Mouse (Mus musculus): ENCODE results near the gene Igfbp5. TPM values are rescaled to one million over a fixed set of nuclear protein-coding genes. Genes with fewer than 3 reads are reported as not detected.
A peak's percentile ranks its signal among the peaks of the same experiment; 100 is the strongest.

Igfbp5 gene
- polyA plus RNA-seq, 1 experiment from 2014 or later, result 90.1 TPM

GRCm38 (mm10) chr1:72860502-72860901 is 14.2 kb downstream of the Igfbp5 start:
- Histone ChIP-seq H3K9ac (ENCODE audit: low read length) (no peak overlapping the region), H3K4me1 (ENCODE audit: control insufficient read depth in 2 of 2, insufficient read depth in 2 of 2, low read length in 2 of 2) (no peaks in the 10 kb centered on the region), H3K27me3 (ENCODE audit: control insufficient read depth, insufficient read depth, low read length) (no peaks in the 10 kb centered on the region), H3K4me2 (ENCODE audit: low read length) (no peak overlapping the region), H3K4me3 (ENCODE audit: control insufficient read depth in 1 of 2, insufficient read depth in 1 of 2, low read depth in 1 of 2, low read length in 2 of 2) (no peak overlapping the region), H3K9me3 (ENCODE audit: control insufficient read depth, low read length) (no peaks in the 10 kb centered on the region), H3K36me3 (ENCODE audit: control insufficient read depth, insufficient read depth, low read length) (peaks cover 78% of the 10 kb centered on the region), H3K27ac (replicated peaks in 1 of 2; ENCODE audit: control insufficient read depth in 1 of 2, insufficient read depth in 1 of 2, low read depth in 2 of 2, low read length in 2 of 2) (no peak overlapping the region)
- ATAC-seq (ENCODE audit: insufficient number of reproducible peaks, insufficient read depth, low FRiP score, low read depth), result no peak
- WGBS, result 75% methylated on average over 2 of the region's 2 CpGs

- no peaks in the 10 kb centered on the region for H3K4me1 ChIP-seq (ENCODE audit: control insufficient read depth in 2 of 2, insufficient read depth in 2 of 2, low read length in 2 of 2)
- no peak for ATAC-seq (ENCODE audit: insufficient number of reproducible peaks, insufficient read depth, low FRiP score, low read depth)
- 92% methylated on average over 9 of the region's 9 CpGs for WGBS
- peaks cover 72% of the 10 kb centered on the region for H3K36me3 ChIP-seq (ENCODE audit: control insufficient read depth, insufficient read depth, low read length)
- no peak overlapping the region for H3K27ac ChIP-seq (replicated peaks in 1 of 2; ENCODE audit: control insufficient read depth in 1 of 2, insufficient read depth in 1 of 2, low read depth in 2 of 2, low read length in 2 of 2)
- no peaks in the 10 kb centered on the region for H3K27me3 ChIP-seq (ENCODE audit: control insufficient read depth, insufficient read depth, low read length)
- H3K9me3 ChIP-seq (ENCODE audit: control insufficient read depth, low read length), result no peaks in the 10 kb centered on the region
- H3K9ac ChIP-seq (ENCODE audit: low read length), result no peak overlapping the region
- H3K4me2 ChIP-seq (ENCODE audit: low read length), result no peak overlapping the region
- H3K4me3 ChIP-seq (ENCODE audit: control insufficient read depth in 1 of 2, insufficient read depth in 1 of 2, low read depth in 1 of 2, low read length in 2 of 2), result no peak overlapping the region
These were observed 14.7 kb downstream of the Igfbp5 start for GRCm38 (mm10) chr1:72859963-72860362.

- no peak overlapping the region for H3K27ac ChIP-seq (replicated peaks in 1 of 2; ENCODE audit: control insufficient read depth in 1 of 2, insufficient read depth in 1 of 2, low read depth in 2 of 2, low read length in 2 of 2)
- H3K4me1 ChIP-seq (ENCODE audit: control insufficient read depth in 2 of 2, insufficient read depth in 2 of 2, low read length in 2 of 2), result no peaks in the 10 kb centered on the region
- H3K9me3 ChIP-seq (ENCODE audit: control insufficient read depth, low read length), result no peaks in the 10 kb centered on the region
- 75% methylated on average over 5 of the region's 5 CpGs for WGBS
- H3K27me3 ChIP-seq (ENCODE audit: control insufficient read depth, insufficient read depth, low read length), result no peaks in the 10 kb centered on the region
- no peak overlapping the region for H3K9ac ChIP-seq (ENCODE audit: low read length)
- H3K4me2 ChIP-seq (ENCODE audit: low read length), result no peak overlapping the region
- H3K36me3 ChIP-seq (ENCODE audit: control insufficient read depth, insufficient read depth, low read length), result peaks cover 63% of the 10 kb centered on the region
- no peak for ATAC-seq (ENCODE audit: insufficient number of reproducible peaks, insufficient read depth, low FRiP score, low read depth)
- H3K4me3 ChIP-seq (ENCODE audit: control insufficient read depth in 1 of 2, insufficient read depth in 1 of 2, low read depth in 1 of 2, low read length in 2 of 2), result no peak overlapping the region
These were observed 15.8 kb downstream of the Igfbp5 start for GRCm38 (mm10) chr1:72858874-72859273.

GRCm38 (mm10) chr1:72858286-72858685 is 16.4 kb downstream of the Igfbp5 start:
- no peak overlapping the region for H3K4me3 ChIP-seq (ENCODE audit: control insufficient read depth in 1 of 2, insufficient read depth in 1 of 2, low read depth in 1 of 2, low read length in 2 of 2)
- WGBS, result 83% methylated on average over 9 of the region's 9 CpGs
- H3K4me1 ChIP-seq (ENCODE audit: control insufficient read depth in 2 of 2, insufficient read depth in 2 of 2, low read length in 2 of 2), result no peaks in the 10 kb centered on the region
- no peaks in the 10 kb centered on the region for H3K9me3 ChIP-seq (ENCODE audit: control insufficient read depth, low read length)
- no peaks in the 10 kb centered on the region for H3K27me3 ChIP-seq (ENCODE audit: control insufficient read depth, insufficient read depth, low read length)
- H3K27ac ChIP-seq (replicated peaks in 1 of 2; ENCODE audit: control insufficient read depth in 1 of 2, insufficient read depth in 1 of 2, low read depth in 2 of 2, low read length in 2 of 2), result no peak overlapping the region
- no peak overlapping the region for H3K4me2 ChIP-seq (ENCODE audit: low read length)
- ATAC-seq (ENCODE audit: insufficient number of reproducible peaks, insufficient read depth, low FRiP score, low read depth), result no peak
- peaks cover 57% of the 10 kb centered on the region for H3K36me3 ChIP-seq (ENCODE audit: control insufficient read depth, insufficient read depth, low read length)
- no peak overlapping the region for H3K9ac ChIP-seq (ENCODE audit: low read length)

- 69% methylated on average over 5 of the region's 5 CpGs for WGBS
- Histone ChIP-seq H3K4me3 (ENCODE audit: control insufficient read depth in 1 of 2, insufficient read depth in 1 of 2, low read depth in 1 of 2, low read length in 2 of 2) (no peak overlapping the region), H3K4me1 (ENCODE audit: control insufficient read depth in 2 of 2, insufficient read depth in 2 of 2, low read length in 2 of 2) (no peaks in the 10 kb centered on the region), H3K9me3 (ENCODE audit: control insufficient read depth, low read length) (no peaks in the 10 kb centered on the region), H3K4me2 (ENCODE audit: low read length) (no peak overlapping the region), H3K9ac (ENCODE audit: low read length) (no peak overlapping the region), H3K27ac (replicated peaks in 1 of 2; ENCODE audit: control insufficient read depth in 1 of 2, insufficient read depth in 1 of 2, low read depth in 2 of 2, low read length in 2 of 2) (no peak overlapping the region), H3K27me3 (ENCODE audit: control insufficient read depth, insufficient read depth, low read length) (no peaks in the 10 kb centered on the region), H3K36me3 (ENCODE audit: control insufficient read depth, insufficient read depth, low read length) (peaks cover 50% of the 10 kb centered on the region)
- no peak for ATAC-seq (ENCODE audit: insufficient number of reproducible peaks, insufficient read depth, low FRiP score, low read depth)
These were observed 17.1 kb downstream of the Igfbp5 start for GRCm38 (mm10) chr1:72857631-72858030.

- 71% methylated on average over 7 of the region's 7 CpGs for WGBS
- no peak overlapping the region for H3K4me2 ChIP-seq (ENCODE audit: low read length)
- H3K27ac ChIP-seq (replicated peaks in 1 of 2; ENCODE audit: control insufficient read depth in 1 of 2, insufficient read depth in 1 of 2, low read depth in 2 of 2, low read length in 2 of 2), result no peak overlapping the region
- H3K9ac ChIP-seq (ENCODE audit: low read length), result no peak overlapping the region
- no peaks in the 10 kb centered on the region for H3K4me1 ChIP-seq (ENCODE audit: control insufficient read depth in 2 of 2, insufficient read depth in 2 of 2, low read length in 2 of 2)
- 0 out of 2 replicates have a peak, but pooled peaks have one; percentile 18 for ATAC-seq (ENCODE audit: insufficient number of reproducible peaks, insufficient read depth, low FRiP score, low read depth)
- no peaks in the 10 kb centered on the region for H3K9me3 ChIP-seq (ENCODE audit: control insufficient read depth, low read length)
- no peak overlapping the region for H3K4me3 ChIP-seq (ENCODE audit: control insufficient read depth in 1 of 2, insufficient read depth in 1 of 2, low read depth in 1 of 2, low read length in 2 of 2)
- H3K27me3 ChIP-seq (ENCODE audit: control insufficient read depth, insufficient read depth, low read length), result no peaks in the 10 kb centered on the region
- peaks cover 45% of the 10 kb centered on the region for H3K36me3 ChIP-seq (ENCODE audit: control insufficient read depth, insufficient read depth, low read length)
These were observed 17.5 kb downstream of the Igfbp5 start for GRCm38 (mm10) chr1:72857142-72857541.

GRCm38 (mm10) chr1:72856209-72856909 is 18.3 kb downstream of the Igfbp5 start:
- H3K9me3 ChIP-seq (ENCODE audit: control insufficient read depth, low read length), result no peaks in the 10 kb centered on the region
- WGBS, result 63% methylated on average over 19 of the region's 19 CpGs
- no peak overlapping the region for H3K9ac ChIP-seq (ENCODE audit: low read length)
- H3K27ac ChIP-seq (replicated peaks in 1 of 2; ENCODE audit: control insufficient read depth in 1 of 2, insufficient read depth in 1 of 2, low read depth in 2 of 2, low read length in 2 of 2), result no peak overlapping the region
- peaks cover 38% of the 10 kb centered on the region for H3K36me3 ChIP-seq (ENCODE audit: control insufficient read depth, insufficient read depth, low read length)
- ATAC-seq (ENCODE audit: insufficient number of reproducible peaks, insufficient read depth, low FRiP score, low read depth), result peak; percentile 41; the same call in 1 of the 2 replicates
- H3K4me3 ChIP-seq (ENCODE audit: control insufficient read depth in 1 of 2, insufficient read depth in 1 of 2, low read depth in 1 of 2, low read length in 2 of 2), result no peak overlapping the region
- H3K4me1 ChIP-seq (ENCODE audit: control insufficient read depth in 2 of 2, insufficient read depth in 2 of 2, low read length in 2 of 2), result no peaks in the 10 kb centered on the region
- H3K4me2 ChIP-seq (ENCODE audit: low read length), result no peak overlapping the region
- no peaks in the 10 kb centered on the region for H3K27me3 ChIP-seq (ENCODE audit: control insufficient read depth, insufficient read depth, low read length)

GRCm38 (mm10) chr1:72855729-72856128 is 19.0 kb downstream of the Igfbp5 start:
- no peaks in the 10 kb centered on the region for H3K9me3 ChIP-seq (ENCODE audit: control insufficient read depth, low read length)
- 0 out of 2 replicates have a peak, but pooled peaks have one; percentile 3 for ATAC-seq (ENCODE audit: insufficient number of reproducible peaks, insufficient read depth, low FRiP score, low read depth)
- H3K4me1 ChIP-seq (ENCODE audit: control insufficient read depth in 2 of 2, insufficient read depth in 2 of 2, low read length in 2 of 2), result no peaks in the 10 kb centered on the region
- no peak overlapping the region for H3K9ac ChIP-seq (ENCODE audit: low read length)
- H3K36me3 ChIP-seq (ENCODE audit: control insufficient read depth, insufficient read depth, low read length), result peaks cover 33% of the 10 kb centered on the region
- H3K4me2 ChIP-seq (ENCODE audit: low read length), result no peak overlapping the region
- WGBS, result 70% methylated on average over 10 of the region's 10 CpGs
- H3K4me3 ChIP-seq (ENCODE audit: control insufficient read depth in 1 of 2, insufficient read depth in 1 of 2, low read depth in 1 of 2, low read length in 2 of 2), result no peak overlapping the region
- H3K27ac ChIP-seq (replicated peaks in 1 of 2; ENCODE audit: control insufficient read depth in 1 of 2, insufficient read depth in 1 of 2, low read depth in 2 of 2, low read length in 2 of 2), result no peak overlapping the region
- H3K27me3 ChIP-seq (ENCODE audit: control insufficient read depth, insufficient read depth, low read length), result no peaks in the 10 kb centered on the region
